Mouse (Mus musculus): ENCODE results near the gene Slc17a1. TPM values are rescaled to one million over a fixed set of nuclear protein-coding genes. Genes with fewer than 3 reads are reported as not detected.

Slc17a1 gene
- polyA plus RNA-seq, 1 experiment from 2014 or later, result 29.8 TPM

DNA sequence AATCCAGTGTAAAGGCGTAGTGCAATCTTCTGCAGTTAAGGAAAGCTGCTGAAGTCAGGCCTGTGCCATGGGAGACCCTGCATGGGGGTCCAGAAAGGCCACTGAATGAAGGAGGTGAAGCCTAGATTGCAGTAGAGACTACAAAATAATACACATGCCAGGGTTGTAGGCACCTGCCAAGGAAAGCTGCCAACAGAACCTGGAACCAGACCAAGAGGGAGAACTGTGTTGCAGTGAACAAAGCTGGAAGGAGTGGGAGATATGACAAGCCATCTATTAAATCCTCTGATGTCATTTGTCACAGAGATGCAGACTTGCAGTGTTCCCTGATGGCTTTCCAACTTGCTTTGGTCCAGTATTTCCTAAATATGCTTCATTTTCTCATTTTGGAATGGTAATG lies 71.1 kb downstream of the Slc17a1 start:
- no peaks in the 10 kb centered on the region for H3K36me3 ChIP-seq (ENCODE audit: insufficient read depth, low read length)
- H3K4me3 ChIP-seq (ENCODE audit: low read length), result no peak overlapping the region
- peaks cover 5% of the 10 kb centered on the region; the same call in 1 of the 2 replicates for H3K9me3 ChIP-seq (ENCODE audit: low read length)
- H3K27ac ChIP-seq (ENCODE audit: low read length), result no peak overlapping the region
- no peaks in the 10 kb centered on the region for H3K27me3 ChIP-seq (ENCODE audit: insufficient read depth, low read length)
- no peak for ATAC-seq (ENCODE audit: low FRiP score, low TSS enrichment)
- H3K4me2 ChIP-seq (replicated peaks; ENCODE audit: low read depth, low read length), result no peak overlapping the region
- WGBS, result 86% methylated on average over 1 of the region's 1 CpGs
- no peaks in the 10 kb centered on the region for H3K4me1 ChIP-seq (ENCODE audit: insufficient read depth, low read length)
- H3K9ac ChIP-seq (replicated peaks; ENCODE audit: low read length), result no peak overlapping the region

DNA sequence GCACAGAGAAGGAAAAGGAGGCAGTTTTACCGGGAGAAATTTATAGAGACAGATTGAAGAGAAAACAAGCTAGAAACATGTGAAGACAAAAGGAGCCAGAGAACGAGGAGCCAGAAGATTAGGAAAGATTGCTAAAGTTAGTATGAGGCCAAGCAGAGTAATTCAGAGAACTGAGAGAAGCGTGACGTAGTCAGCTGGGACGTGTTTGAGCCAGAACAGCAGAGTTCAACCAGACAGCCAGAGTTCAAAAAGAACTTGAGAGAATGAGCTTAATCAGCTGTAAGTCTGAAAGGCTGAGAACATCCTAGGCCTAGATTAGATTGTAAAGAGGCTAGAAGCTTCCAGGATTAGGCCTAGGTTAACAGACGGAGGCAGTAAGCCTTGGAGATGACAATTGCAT lies 72.7 kb downstream of the Slc17a1 start:
- Histone ChIP-seq H3K9ac (replicated peaks; ENCODE audit: low read length) (no peak overlapping the region), H3K27ac (ENCODE audit: low read length) (no peak overlapping the region), H3K27me3 (ENCODE audit: insufficient read depth, low read length) (no peaks in the 10 kb centered on the region), H3K9me3 (ENCODE audit: low read length) (no peaks in the 10 kb centered on the region), H3K4me1 (ENCODE audit: insufficient read depth, low read length) (no peaks in the 10 kb centered on the region), H3K4me3 (ENCODE audit: low read length) (no peak overlapping the region), H3K36me3 (ENCODE audit: insufficient read depth, low read length) (no peaks in the 10 kb centered on the region), H3K4me2 (replicated peaks; ENCODE audit: low read depth, low read length) (no peak overlapping the region)
- WGBS, result 57% methylated on average over 6 of the region's 6 CpGs
- no peak for ATAC-seq (ENCODE audit: low FRiP score, low TSS enrichment)

DNA sequence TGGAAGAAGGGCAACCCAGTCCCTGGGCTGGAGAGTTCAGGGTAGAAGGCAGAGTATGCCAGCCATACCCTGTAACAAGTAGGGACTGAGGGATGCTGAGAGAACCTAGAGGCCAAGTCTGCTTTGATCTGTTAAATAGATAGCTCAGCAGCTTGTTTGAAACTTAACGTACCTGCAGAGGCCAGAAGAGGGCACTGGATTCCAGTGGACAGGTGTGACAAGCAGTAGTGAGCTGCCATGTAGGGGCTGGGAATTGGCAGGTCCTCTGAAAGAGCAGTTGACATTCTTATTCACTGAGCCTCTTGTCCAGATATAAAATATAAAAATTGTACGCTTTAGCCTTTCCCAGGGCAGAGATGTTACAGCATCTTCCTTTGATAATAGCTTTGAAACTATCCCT lies 75.3 kb downstream of the Slc17a1 start:
- 49% methylated on average over 2 of the region's 2 CpGs for WGBS
- no peak; the same call in 1 of the 2 replicates for ATAC-seq (ENCODE audit: low FRiP score, low TSS enrichment)

More for the DNA sequence above, 75.3 kb downstream of the Slc17a1 start:
- Histone ChIP-seq H3K36me3 (ENCODE audit: insufficient read depth, low read length) (no peaks in the 10 kb centered on the region), H3K27ac (ENCODE audit: low read length) (no peak overlapping the region), H3K4me1 (ENCODE audit: insufficient read depth, low read length) (no peaks in the 10 kb centered on the region), H3K4me3 (ENCODE audit: low read length) (no peak overlapping the region), H3K9ac (replicated peaks; ENCODE audit: low read length) (no peak overlapping the region), H3K9me3 (ENCODE audit: low read length) (no peaks in the 10 kb centered on the region), H3K4me2 (replicated peaks; ENCODE audit: low read depth, low read length) (no peak overlapping the region), H3K27me3 (ENCODE audit: insufficient read depth, low read length) (no peaks in the 10 kb centered on the region)

Small RNAs within 50 kb of the gene (microRNA-seq; reads per million reads assigned to microRNA genes)
- gene Gm44344, result not detected

Other genes with a start within 250 kb of the Slc17a1 start
- 3.2 and 3.3 TPM in 2 replicates for gene Hist1h2be, start 246.6 kb upstream of the Slc17a1 start, polyA plus RNA-seq (2015; fragmentation: Nextera tagmentation; extraction: Ambion mirVana)
- gene Hist1h1e, start 245.2 kb upstream of the Slc17a1 start, polyA plus RNA-seq (2015; fragmentation: Nextera tagmentation; extraction: Ambion mirVana), result 14.7 and 15.9 TPM in 2 replicates
- gene Hist1h2ac, start 183.8 kb upstream of the Slc17a1 start, polyA plus RNA-seq (2015; fragmentation: Nextera tagmentation; extraction: Ambion mirVana), result 1.3 and 1.6 TPM in 2 replicates
- 72.4 and 78.3 TPM in 2 replicates for gene Hist1h2bc, start 183.6 kb upstream of the Slc17a1 start, polyA plus RNA-seq (2015; fragmentation: Nextera tagmentation; extraction: Ambion mirVana)
- gene Hist1h1t, start 171.9 kb upstream of the Slc17a1 start, polyA plus RNA-seq (2015; fragmentation: Nextera tagmentation; extraction: Ambion mirVana), result 0.26 TPM in 1 of 2 replicates, not detected in the other
- gene Hist1h4c, start 169.3 kb upstream of the Slc17a1 start, polyA plus RNA-seq (2015; fragmentation: Nextera tagmentation; extraction: Ambion mirVana), result 4.5 and 5.9 TPM in 2 replicates
- 9.3 and 9.4 TPM in 2 replicates for gene Hfe, start 156.9 kb upstream of the Slc17a1 start, polyA plus RNA-seq (2015; fragmentation: Nextera tagmentation; extraction: Ambion mirVana)
- 25.6 and 28.3 TPM in 2 replicates for gene Hist1h1c, start 128.9 kb upstream of the Slc17a1 start, polyA plus RNA-seq (2015; fragmentation: Nextera tagmentation; extraction: Ambion mirVana)
- 6.8 and 9.7 TPM in 2 replicates for gene Hist1h3c, start 122.1 kb upstream of the Slc17a1 start, polyA plus RNA-seq (2015; fragmentation: Nextera tagmentation; extraction: Ambion mirVana)
- gene Hist1h2bb, start 121.0 kb upstream of the Slc17a1 start, polyA plus RNA-seq (2015; fragmentation: Nextera tagmentation; extraction: Ambion mirVana), result 2.1 and 2.5 TPM in 2 replicates
- 33.6 and 37.8 TPM in 2 replicates for gene Hist1h2ab, start 116.6 kb upstream of the Slc17a1 start, polyA plus RNA-seq (2015; fragmentation: Nextera tagmentation; extraction: Ambion mirVana)
- 8.8 and 13.2 TPM in 2 replicates for gene Hist1h3b, start 115.5 kb upstream of the Slc17a1 start, polyA plus RNA-seq (2015; fragmentation: Nextera tagmentation; extraction: Ambion mirVana)
- gene Hist1h4b, start 110.7 kb upstream of the Slc17a1 start, polyA plus RNA-seq (2015; fragmentation: Nextera tagmentation; extraction: Ambion mirVana), result 4.6 and 6.0 TPM in 2 replicates
- gene Hist1h4a, start 106.5 kb upstream of the Slc17a1 start, polyA plus RNA-seq (2015; fragmentation: Nextera tagmentation; extraction: Ambion mirVana), result 0.90 TPM in 1 of 2 replicates, not detected in the other
- 6.1 and 7.8 TPM in 2 replicates for gene Hist1h3a, start 105.4 kb upstream of the Slc17a1 start, polyA plus RNA-seq (2015; fragmentation: Nextera tagmentation; extraction: Ambion mirVana)
- 0.91 and 1.7 TPM in 2 replicates for gene Hist1h1a, start 104.1 kb upstream of the Slc17a1 start, polyA plus RNA-seq (2015; fragmentation: Nextera tagmentation; extraction: Ambion mirVana)
- gene Trim38, start 97.8 kb upstream of the Slc17a1 start, polyA plus RNA-seq (2015; fragmentation: Nextera tagmentation; extraction: Ambion mirVana), result not detected in 2 replicates
- gene Slc17a2, start 60.8 kb upstream of the Slc17a1 start, polyA plus RNA-seq (2015; fragmentation: Nextera tagmentation; extraction: Ambion mirVana), result 0.39 TPM in 1 of 2 replicates, not detected in the other
- 9.1 and 11.0 TPM in 2 replicates for gene Slc17a3, start 28.3 kb upstream of the Slc17a1 start, polyA plus RNA-seq (2015; fragmentation: Nextera tagmentation; extraction: Ambion mirVana)
- 4.4 and 4.9 TPM in 2 replicates for gene Slc17a4, start 47.3 kb downstream of the Slc17a1 start, polyA plus RNA-seq (2015; fragmentation: Nextera tagmentation; extraction: Ambion mirVana)
- not detected in 2 replicates for gene Hist1h2ba, start 66.4 kb downstream of the Slc17a1 start, polyA plus RNA-seq (2015; fragmentation: Nextera tagmentation; extraction: Ambion mirVana)
- not detected in 2 replicates for gene Hist1h2aa, start 66.7 kb downstream of the Slc17a1 start, polyA plus RNA-seq (2015; fragmentation: Nextera tagmentation; extraction: Ambion mirVana)
- 0.17 TPM in 1 of 2 replicates, not detected in the other for gene Scgn, start 123.5 kb downstream of the Slc17a1 start, polyA plus RNA-seq (2015; fragmentation: Nextera tagmentation; extraction: Ambion mirVana)

Measured in kidney, embryonic 16.5 days (tissue).